Mouse (Mus musculus) embryonic facial prominence, embryonic 14.5 days (tissue): ENCODE measurements around the gene Kcnc3. TPM values are rescaled to one million over a fixed set of nuclear protein-coding genes. Genes with fewer than 3 reads are reported as not detected.

Source experiments
- ATAC-seq: fragments of 200-750 bp; cut with Nextera tagmentation; 2 replicates; pipeline ENCODE4 v1.8.0; 2017; ENCODE audit warnings: low read depth, moderate number of reproducible peaks, moderate TSS enrichment
- DNase-seq: peaks from one replicate; pipeline ENCODE4 v3.0.0-alpha.2; 2015; ENCODE audit warnings: low spot score
- H3K27ac ChIP-seq: fragments of 300-500 bp; sonication (generic); replicated peaks from 2 replicates; pipeline ENCODE4 v1.5.1; 2014; ENCODE audit warnings: low read depth, mild to moderate bottlenecking, low read length, moderate library complexity
- H3K27me3 ChIP-seq: fragments of 300-500 bp; sonication (generic); replicated peaks from 2 replicates; pipeline ENCODE4 v1.6.1; 2014; ENCODE audit warnings: low read length; ENCODE audit not compliant: control insufficient read depth, insufficient read depth
- H3K36me3 ChIP-seq: fragments of 300-500 bp; sonication (generic); 2 replicates; pipeline ENCODE4 v1.6.1; 2014; ENCODE audit warnings: low read length, mixed read lengths; ENCODE audit not compliant: control insufficient read depth, insufficient read depth
- H3K4me1 ChIP-seq: fragments of 300-500 bp; sonication (generic); 2 replicates; pipeline ENCODE4 v1.6.1; 2014; ENCODE audit warnings: antibody characterized with exemption, low read length; ENCODE audit not compliant: control insufficient read depth, insufficient read depth
- H3K4me2 ChIP-seq: fragments of 300-500 bp; sonication (generic); 2 replicates; pipeline ENCODE4 v1.6.1; 2014; ENCODE audit warnings: low read depth, mild to moderate bottlenecking, low read length, moderate library complexity, mixed read lengths
- H3K4me3 ChIP-seq: fragments of 300-500 bp; sonication (generic); 2 replicates; pipeline ENCODE4 v1.5.1; 2014; ENCODE audit warnings: low read depth, mild to moderate bottlenecking, low read length
- H3K9ac ChIP-seq: fragments of 300-500 bp; sonication (generic); 2 replicates; pipeline ENCODE4 v1.6.1; 2014; ENCODE audit warnings: low read depth, mild to moderate bottlenecking, low read length, moderate library complexity, mixed read lengths
- H3K9me3 ChIP-seq: fragments of 300-500 bp; sonication (generic); 2 replicates; pipeline ENCODE4 v1.6.1; 2016; ENCODE audit warnings: low read length; ENCODE audit not compliant: control insufficient read depth
- WGBS: fragments of 180-500 bp; shearing (Covaris S2); extraction: QIAGEN DNeasy Blood & Tissue Kit; methylation state at CpG from one replicate; pipeline ENCODE4 v1.1.7; 2014; 5-methylcytosine and 5-hydroxymethylcytosine counted together
- polyA plus RNA-seq: library from polyadenylated mRNA; unstranded; fragments of >200 nt; fragmentation: Nextera tagmentation; extraction: Ambion mirVana; gene quantifications from 2 replicates; pipeline ENCODE4 v1.2.1, GENCODE M21; 2014

The Kcnc3 gene
- polyA plus RNA-seq, 1 experiment from 2014 or later: 0.49 TPM

DNA sequence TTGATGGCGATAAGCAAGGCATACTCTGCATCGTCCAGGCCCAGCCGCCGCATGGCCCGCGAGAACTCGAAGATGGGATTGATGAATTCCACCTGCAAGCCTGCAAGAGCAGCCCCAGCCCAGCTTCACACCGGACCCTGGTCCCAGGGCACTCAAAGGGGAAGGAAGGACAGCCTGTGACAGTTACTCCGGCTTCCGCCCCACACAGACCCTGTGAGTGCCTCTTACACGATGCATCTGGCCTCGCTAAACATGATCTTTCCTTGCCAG lies 40.1 kb upstream of the Kcnc3 start:
- H3K4me2 ChIP-seq: no peak overlapping the region
- peaks cover 20% of the 10 kb centered on the region for H3K4me1 ChIP-seq
- no peak overlapping the region for H3K9ac ChIP-seq
- H3K36me3 ChIP-seq: peaks cover 31% of the 10 kb centered on the region
- no peaks in the 10 kb centered on the region for H3K27me3 ChIP-seq
- no peak overlapping the region for H3K27ac ChIP-seq
- H3K9me3 ChIP-seq: no peaks in the 10 kb centered on the region
- H3K4me3 ChIP-seq: no peak overlapping the region
- ATAC-seq (no peak), DNase-seq (no peak)
- WGBS: 91% methylated on average over 12 of the region's 12 CpGs

DNA sequence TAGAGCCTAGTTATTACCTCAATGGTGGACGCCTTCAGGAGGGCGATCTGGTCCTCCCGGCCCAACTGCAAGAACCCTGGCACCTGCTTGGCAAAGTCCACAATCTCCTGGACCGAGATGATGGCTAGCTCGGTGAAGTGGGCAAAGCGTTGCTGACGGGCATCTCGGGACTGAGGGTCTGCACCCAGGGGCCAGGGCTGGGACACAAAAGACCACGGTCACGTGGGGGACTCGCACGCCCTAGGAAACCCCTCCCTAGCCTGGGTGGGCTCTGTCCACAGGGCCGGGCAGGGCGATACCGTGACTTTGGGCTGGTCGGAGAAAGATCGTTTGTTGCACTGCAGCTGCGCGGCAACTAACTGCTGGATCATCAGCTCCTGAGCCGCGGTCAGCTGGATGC lies 39.2 kb upstream of the Kcnc3 start:
- WGBS: 96% methylated on average over 21 of the region's 21 CpGs
- no peaks in the 10 kb centered on the region for H3K9me3 ChIP-seq
- H3K4me1 ChIP-seq: peaks cover 20% of the 10 kb centered on the region
- no peak overlapping the region for H3K4me2 ChIP-seq
- H3K27me3 ChIP-seq: no peaks in the 10 kb centered on the region
- H3K4me3 ChIP-seq: no peak overlapping the region
- H3K9ac ChIP-seq: no peak overlapping the region
- ATAC-seq: no peak
- H3K36me3 ChIP-seq: peaks cover 31% of the 10 kb centered on the region
- H3K27ac ChIP-seq: no peak overlapping the region
- no peak for DNase-seq

DNA sequence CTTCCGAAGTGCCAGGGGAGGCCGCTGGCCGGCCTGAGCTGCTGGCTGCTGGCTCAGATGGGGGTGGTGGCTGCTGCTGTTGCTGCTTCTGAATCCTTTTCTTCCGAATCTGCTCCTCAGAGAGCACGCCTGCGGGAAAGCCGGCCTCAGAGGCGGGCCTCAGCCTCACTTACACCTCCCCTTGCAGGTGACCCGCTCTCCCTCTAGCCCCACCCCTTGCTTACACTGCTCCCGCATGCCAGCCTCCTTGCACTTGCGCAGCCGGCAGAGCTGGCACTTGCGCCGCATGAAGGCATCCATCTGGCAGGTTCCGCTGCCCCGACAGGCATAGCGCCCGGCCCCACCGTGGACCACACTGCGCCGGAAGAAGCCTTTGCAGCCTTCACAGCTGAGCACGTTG lies 38.7 kb upstream of the Kcnc3 start:
- no peak overlapping the region for H3K4me3 ChIP-seq
- no peaks in the 10 kb centered on the region for H3K9me3 ChIP-seq
- H3K36me3 ChIP-seq: peaks cover 31% of the 10 kb centered on the region
- no peak overlapping the region for H3K27ac ChIP-seq
- ATAC-seq: no peak
- DNase-seq: no peak
- H3K4me2 ChIP-seq: no peak overlapping the region
- H3K9ac ChIP-seq: no peak overlapping the region
- peaks cover 20% of the 10 kb centered on the region for H3K4me1 ChIP-seq
- no peaks in the 10 kb centered on the region for H3K27me3 ChIP-seq
- WGBS: 85% methylated on average over 18 of the region's 22 CpGs

DNA sequence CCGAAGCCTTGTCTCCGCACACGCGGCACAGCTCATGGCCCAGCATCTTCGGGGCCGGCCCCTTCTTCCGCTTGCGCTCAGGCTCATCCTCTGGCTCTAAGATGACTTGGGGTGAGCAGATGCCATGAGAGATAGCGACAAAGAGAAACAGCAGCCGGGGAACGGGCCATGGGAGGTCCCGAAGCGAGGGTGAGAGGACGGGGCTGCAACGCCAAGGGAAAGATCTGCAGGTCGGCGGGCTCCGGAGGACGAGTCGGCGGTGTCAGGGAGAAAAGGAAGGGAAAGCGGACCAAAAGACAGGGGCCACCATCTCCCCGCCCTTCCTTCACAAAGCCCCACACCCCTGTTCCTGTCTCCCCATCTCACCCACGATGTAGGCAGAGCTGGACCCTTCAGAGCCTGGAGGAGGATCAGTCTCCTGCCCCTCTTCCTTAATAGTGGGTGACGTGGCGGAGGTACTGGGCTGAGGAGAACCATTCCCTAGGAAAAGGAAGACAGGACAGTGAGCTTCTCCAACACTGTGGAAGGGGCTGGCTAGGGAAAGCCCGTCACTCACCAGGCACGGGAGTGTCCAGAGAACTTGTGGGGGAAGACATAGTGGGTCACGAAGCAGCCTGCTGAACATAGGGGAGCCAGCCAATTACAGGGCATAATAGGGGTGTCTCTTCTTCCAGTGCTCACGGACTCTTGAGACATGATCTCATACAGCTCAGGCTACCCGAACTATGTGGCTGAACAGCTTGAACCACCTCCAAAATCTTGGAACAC lies 38.1 kb upstream of the Kcnc3 start:
- ATAC-seq (no peak), DNase-seq (no peak)
- no peaks in the 10 kb centered on the region for H3K27me3 ChIP-seq
- H3K9ac ChIP-seq: 0 out of 2 replicates have a peak overlapping the region, but pooled peaks have one; percentile 25
- peak overlapping the region; percentile 100; the same call in 1 of the 2 replicates for H3K27ac ChIP-seq
- H3K4me1 ChIP-seq: peaks cover 15% of the 10 kb centered on the region
- H3K9me3 ChIP-seq: no peaks in the 10 kb centered on the region
- 91% methylated on average over 31 of the region's 31 CpGs for WGBS
- peak overlapping the region; percentile 97 for H3K4me3 ChIP-seq
- H3K4me2 ChIP-seq: peak overlapping the region; percentile 59
- peaks cover 31% of the 10 kb centered on the region for H3K36me3 ChIP-seq

DNA sequence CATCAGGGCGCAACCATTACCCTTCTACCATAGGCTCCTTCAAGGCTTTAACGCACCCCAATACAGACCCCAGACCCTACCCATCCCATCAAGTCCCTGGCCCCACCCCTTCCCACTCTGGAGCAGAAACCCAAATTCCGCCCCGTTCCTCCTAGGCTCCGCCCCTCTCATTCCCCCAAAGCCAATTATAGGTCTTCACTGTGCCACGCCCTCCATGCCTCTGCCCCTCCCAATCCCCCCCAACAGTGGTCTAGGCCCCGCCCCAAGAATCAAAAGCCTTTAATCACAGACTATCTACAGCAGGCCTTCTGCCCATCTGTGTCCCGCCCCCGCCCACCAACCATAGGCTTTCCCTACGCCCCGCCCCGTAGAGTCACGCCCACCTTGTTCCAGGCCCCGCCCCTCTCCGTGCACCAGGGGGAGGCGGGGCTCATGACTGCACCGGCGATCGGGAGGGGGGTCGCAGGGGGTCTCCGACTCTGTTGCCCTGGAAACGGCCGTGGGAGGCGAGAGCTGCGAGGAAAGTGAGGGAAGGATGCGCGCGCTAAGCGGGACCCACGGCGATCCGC lies 37.2 kb upstream of the Kcnc3 start:
- ATAC-seq (peak; percentile 72), DNase-seq (peak; percentile 93)
- Histone ChIP-seq H3K4me1 (peaks cover 7% of the 10 kb centered on the region), H3K27me3 (no peaks in the 10 kb centered on the region), H3K9ac (peak overlapping the region; percentile 86), H3K9me3 (no peaks in the 10 kb centered on the region), H3K27ac (peak overlapping the region; percentile 100), H3K4me2 (peak overlapping the region; percentile 59), H3K36me3 (peaks cover 31% of the 10 kb centered on the region), H3K4me3 (peak overlapping the region; percentile 97)
- 2% methylated on average over 28 of the region's 32 CpGs for WGBS

DNA sequence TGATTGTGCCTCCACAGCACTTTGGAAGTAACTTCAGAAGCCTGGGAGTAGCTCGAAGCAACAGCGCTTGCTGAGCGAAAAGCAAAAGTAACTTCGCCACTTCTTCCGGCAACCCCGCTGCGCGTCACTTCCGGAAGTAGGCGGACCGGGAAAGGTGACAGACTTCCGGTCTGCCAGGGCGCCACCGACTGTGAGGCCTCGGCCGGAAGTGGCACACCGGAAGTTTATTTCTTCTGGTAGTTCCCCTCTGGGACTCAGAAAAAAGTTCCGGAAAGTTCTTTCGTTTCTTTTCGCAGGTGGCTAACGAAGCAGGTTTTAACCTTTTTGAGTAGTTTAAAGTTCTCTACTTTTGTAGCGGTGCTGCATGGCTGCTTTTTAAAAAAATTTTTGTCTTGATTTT lies 36.6 kb upstream of the Kcnc3 start, which contains the start of gene Nr1h2:
TSS of gene Nr1h2 (minus strand) at position 126 of the 400 bp plus-strand sequence.
- WGBS: under 1% methylated on average over 22 of the region's 22 CpGs
- Histone ChIP-seq H3K4me1 (peaks cover 7% of the 10 kb centered on the region), H3K9me3 (no peaks in the 10 kb centered on the region), H3K36me3 (peaks cover 31% of the 10 kb centered on the region), H3K4me2 (peak within 1 kb of the TSS; percentile 59), H3K4me3 (peak within 1 kb of the TSS; percentile 97), H3K9ac (peak within 1 kb of the TSS; percentile 86), H3K27ac (peak within 1 kb of the TSS; percentile 100), H3K27me3 (no peaks in the 10 kb centered on the region)
- ATAC-seq (peak; percentile 88), DNase-seq (peak; percentile 98)

DNA sequence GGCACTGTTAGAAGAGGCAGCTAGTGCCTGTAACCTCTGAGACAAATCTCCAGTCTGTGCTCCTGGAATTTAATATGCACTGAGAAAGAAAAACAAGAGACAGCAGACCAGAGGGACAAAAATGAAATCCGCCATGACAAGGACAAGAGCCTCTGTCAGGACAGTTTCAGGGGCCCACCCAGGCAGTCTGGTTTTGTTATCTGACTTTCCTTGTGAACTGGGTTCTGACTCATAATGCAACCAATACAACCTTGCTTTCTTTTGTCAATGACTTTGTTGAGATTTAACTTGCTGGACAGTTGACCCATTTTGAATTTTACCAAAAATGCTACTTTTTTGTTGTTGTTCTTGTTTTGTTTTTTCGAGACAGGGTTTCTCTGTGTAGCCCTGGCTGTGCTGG lies 32.8 kb upstream of the Kcnc3 start:
- WGBS: 69% methylated on average over 2 of the region's 2 CpGs
- ATAC-seq (no peak), DNase-seq (no peak)
- no peaks in the 10 kb centered on the region for H3K9me3 ChIP-seq
- peaks cover 5% of the 10 kb centered on the region for H3K4me1 ChIP-seq
- H3K36me3 ChIP-seq: no peaks in the 10 kb centered on the region
- no peaks in the 10 kb centered on the region for H3K27me3 ChIP-seq
- no peak overlapping the region for H3K4me2 ChIP-seq
- no peak overlapping the region for H3K9ac ChIP-seq
- no peak overlapping the region for H3K4me3 ChIP-seq
- H3K27ac ChIP-seq: no peak overlapping the region

DNA sequence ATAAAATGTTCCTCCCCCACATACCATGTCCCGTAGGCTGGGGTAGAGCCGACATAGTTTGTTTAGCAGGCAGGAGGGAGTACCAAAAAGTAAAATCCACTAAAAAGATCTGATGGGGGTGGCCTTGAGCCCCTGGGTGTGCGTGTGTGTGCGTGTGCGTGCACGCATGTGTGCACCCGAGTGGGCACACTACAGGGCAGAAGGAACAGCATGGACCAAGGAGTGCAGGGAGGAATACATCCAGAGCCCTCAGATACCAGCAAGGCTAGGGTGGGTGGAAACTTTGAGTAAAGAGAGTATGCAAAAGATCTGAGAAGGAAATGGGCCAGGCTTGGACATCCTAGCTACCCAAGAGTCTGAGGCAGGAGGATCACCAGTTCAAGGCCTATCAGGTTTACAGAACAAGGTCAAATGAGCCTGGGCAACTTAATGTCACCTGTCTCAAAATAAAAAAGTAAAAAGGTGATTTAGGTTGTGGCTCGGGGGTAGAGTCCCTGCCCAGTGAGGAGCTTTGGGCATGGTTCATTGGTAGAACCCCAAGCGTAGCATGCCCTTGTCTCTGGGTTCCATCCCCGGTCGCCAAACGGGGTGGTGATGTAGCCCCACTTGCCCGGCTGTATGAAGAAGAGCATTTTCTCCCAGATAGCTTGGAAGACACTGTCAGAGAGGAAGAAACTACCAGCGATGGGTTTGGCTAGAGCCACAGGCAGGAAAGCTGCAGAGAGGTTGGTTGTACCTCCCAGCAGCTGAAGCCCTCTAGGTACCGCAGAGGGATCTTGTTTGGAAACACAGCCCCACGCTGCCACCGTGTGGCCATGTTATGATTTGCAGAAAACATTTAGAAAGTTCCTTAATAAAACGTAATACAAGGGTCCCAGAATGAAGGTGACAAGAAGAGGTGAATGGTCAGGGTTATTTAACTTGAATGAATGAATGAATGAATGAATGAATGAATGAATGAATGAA lies 29.7 kb upstream of the Kcnc3 start:
- no peak overlapping the region for H3K27ac ChIP-seq
- H3K27me3 ChIP-seq: no peaks in the 10 kb centered on the region

More for the DNA sequence above, 29.7 kb upstream of the Kcnc3 start:
- DNase-seq: peak; percentile 90
- H3K9ac ChIP-seq: peak overlapping the region; percentile 42; the same call in 1 of the 2 replicates
- no peak overlapping the region for H3K4me2 ChIP-seq
- no peaks in the 10 kb centered on the region for H3K36me3 ChIP-seq
- no peaks in the 10 kb centered on the region for H3K4me1 ChIP-seq
- peak; percentile 79 for ATAC-seq
- H3K9me3 ChIP-seq: no peaks in the 10 kb centered on the region
- H3K4me3 ChIP-seq: no peak overlapping the region
- WGBS: 52% methylated on average over 18 of the region's 18 CpGs
